Comparison of ENCODE assay signal across 20 mouse cellular contexts in genomic region chr6:114474059-114474458, GRCm38 (mm10).
A peak's percentile ranks its signal among the peaks of the same experiment; 100 is the strongest.
DNase-seq lines count a peak whose midpoint lies in the region; ATAC-seq and TF ChIP-seq lines count a peak whose summit lies in the region.
"Had no signal": no experiment of that assay in that cellular context is flagged by ENCODE, and none has a peak within 500 bp of the region (broad histone marks: within the 10 kb centered on the region; RNA-seq: fewer than 3 reads in every experiment).

No protein-coding gene starts in this region.

- intact Hi-C loops in left cerebral cortex, adult 2 months (cut with DNase I): no loop called here
- intact Hi-C loops in gastrocnemius, adult 2 months (cut with DNase I): no loop called here

- H3K4me3 ChIP-seq in left cerebral cortex, adult 2 months: no peak overlapping the region
- H3K4me3 ChIP-seq in gastrocnemius, adult 2 months: no peak overlapping the region

- ATAC-seq in frontal cortex, adult (ENCODE audit: low TSS enrichment): peak; percentile 44; the same call in 1 of the 2 replicates
- ATAC-seq: activated CD4-positive, CD25-positive, alpha-beta regulatory T cell, adult 4 months; CD4-positive, CD25-positive, alpha-beta regulatory T cell, adult 4 months had no signal

- no peak for DNase-seq in frontal cortex, postnatal 36 days (ENCODE audit: low spot score in 2 of 2)
- DNase-seq in left cerebral cortex, adult 2 months (ENCODE audit: extremely low spot score in 1 of 2, low spot score in 2 of 2): no peak
- DNase-seq in left cerebral cortex, adult 9 months (ENCODE audit: low spot score in 2 of 2): no peak
- peak; percentile 18 for DNase-seq in retina, postnatal 1 day
- DNase-seq in retina, embryonic 14.5 days (ENCODE audit: low spot score): no peak
- peak; percentile 54 for DNase-seq in brain, adult 2 months (ENCODE audit: low read depth, low spot score)
- DNase-seq in gastrocnemius, adult 2 months: no peak
- DNase-seq: adrenal gland, adult 2 months; adrenal gland, adult 8-10 months; adrenal gland, postnatal 10 days; adrenal gland, postnatal 14 days; adrenal gland, postnatal 25 days; adrenal gland, postnatal 36 days; B cell, adult 2 months; cerebellum, adult 11 months; cerebellum, adult 11-12 months; cerebellum, adult 18-20 months had no signal

- H3K27ac ChIP-seq in left cerebral cortex, adult 2 months: peak overlapping the region; percentile 25; the same call in 1 of the 2 replicates
- H3K27ac ChIP-seq in gastrocnemius, adult 2 months: no peak overlapping the region

- TF ChIP-seq CTCF in left cerebral cortex, adult 2 months (IDR thresholded peaks at IDR 0.05): no peak
- no peak for TF ChIP-seq CTCF in gastrocnemius, adult 2 months (IDR thresholded peaks at IDR 0.05)

Comparison
In these comparisons a context has a peak if more than half of its experiments do, and no peak if none do; other contexts are left out.
1. DNase-seq: peak in retina, postnatal 1 day (single experiment) and brain, adult 2 months (single experiment); none in frontal cortex, postnatal 36 days (0 of 2), left cerebral cortex, adult 2 months (0 of 2), left cerebral cortex, adult 9 months (0 of 2), retina, embryonic 14.5 days (single experiment) and gastrocnemius, adult 2 months (single experiment).